Mouse (Mus musculus): ENCODE measurements at regions not wholly inside any gene's neighbourhood (a gene's known extent, or its start where the extent isn't known, plus 50 kb on each side); places are given as distances from the start of the nearest gene placed in this dataset.

- no peaks in the 10 kb centered on the region for H3K36me3 ChIP-seq (ENCODE audit: control insufficient read depth, insufficient read depth, low read length)
- H3K9ac ChIP-seq (ENCODE audit: low read depth, low read length): no peak overlapping the region
- ATAC-seq (replicated peaks; ENCODE audit: insufficient number of reproducible peaks, low FRiP score, low TSS enrichment): no peak
- WGBS (ENCODE audit: insufficient replicate concordance): 79% methylated on average over 2 of the region's 2 CpGs
- no peaks in the 10 kb centered on the region for H3K4me1 ChIP-seq (ENCODE audit: control insufficient read depth, insufficient read depth, low read length)
- H3K4me2 ChIP-seq: no peak overlapping the region
- H3K27me3 ChIP-seq (ENCODE audit: control insufficient read depth, insufficient read depth, low read length): no peaks in the 10 kb centered on the region
- no peaks in the 10 kb centered on the region for H3K9me3 ChIP-seq (replicated peaks; ENCODE audit: control insufficient read depth, low read length)
- no peak overlapping the region for H3K27ac ChIP-seq (ENCODE audit: low read depth, low read length)
- no peak overlapping the region for H3K4me3 ChIP-seq (ENCODE audit: low read depth, low read length)
These were observed 70.2 kb upstream of the Slc13a1 start for GRCm38 (mm10) chr6:24238054-24238453.

GRCm38 (mm10) chr6:24233626-24234025 lies 65.7 kb upstream of the Slc13a1 start:
- no peak for ATAC-seq (replicated peaks; ENCODE audit: insufficient number of reproducible peaks, low FRiP score, low TSS enrichment)
- WGBS (ENCODE audit: insufficient replicate concordance): 55% methylated on average over 2 of the region's 2 CpGs

GRCm38 (mm10) chr6:24220589-24220988 lies 52.7 kb upstream of the Slc13a1 start:
- Histone ChIP-seq H3K27ac (ENCODE audit: low read depth, low read length) (no peak overlapping the region), H3K4me1 (ENCODE audit: control insufficient read depth, insufficient read depth, low read length) (no peaks in the 10 kb centered on the region), H3K4me3 (ENCODE audit: low read depth, low read length) (no peak overlapping the region), H3K4me2 (no peak overlapping the region), H3K36me3 (ENCODE audit: control insufficient read depth, insufficient read depth, low read length) (no peaks in the 10 kb centered on the region), H3K9me3 (replicated peaks; ENCODE audit: control insufficient read depth, low read length) (no peaks in the 10 kb centered on the region), H3K27me3 (ENCODE audit: control insufficient read depth, insufficient read depth, low read length) (no peaks in the 10 kb centered on the region), H3K9ac (ENCODE audit: low read depth, low read length) (no peak overlapping the region)
- 61% methylated on average over 1 of the region's 1 CpGs for WGBS (ENCODE audit: insufficient replicate concordance)
- ATAC-seq (replicated peaks; ENCODE audit: insufficient number of reproducible peaks, low FRiP score, low TSS enrichment): no peak

More at GRCm38 (mm10) chr6:24233626-24234025, 65.7 kb upstream of the Slc13a1 start:
- no peaks in the 10 kb centered on the region for H3K36me3 ChIP-seq (ENCODE audit: control insufficient read depth, insufficient read depth, low read length)
- H3K27ac ChIP-seq (ENCODE audit: low read depth, low read length): no peak overlapping the region
- no peaks in the 10 kb centered on the region for H3K9me3 ChIP-seq (replicated peaks; ENCODE audit: control insufficient read depth, low read length)
- H3K4me3 ChIP-seq (ENCODE audit: low read depth, low read length): no peak overlapping the region
- H3K27me3 ChIP-seq (ENCODE audit: control insufficient read depth, insufficient read depth, low read length): no peaks in the 10 kb centered on the region
- H3K9ac ChIP-seq (ENCODE audit: low read depth, low read length): no peak overlapping the region
- no peak overlapping the region for H3K4me2 ChIP-seq
- no peaks in the 10 kb centered on the region for H3K4me1 ChIP-seq (ENCODE audit: control insufficient read depth, insufficient read depth, low read length)

GRCm38 (mm10) chr6:24219882-24220522 lies 52.1 kb upstream of the Slc13a1 start:
- 67% methylated on average over 3 of the region's 3 CpGs for WGBS (ENCODE audit: insufficient replicate concordance)

More at GRCm38 (mm10) chr6:24219882-24220522, 52.1 kb upstream of the Slc13a1 start:
- H3K4me1 ChIP-seq (ENCODE audit: control insufficient read depth, insufficient read depth, low read length): no peaks in the 10 kb centered on the region
- no peak overlapping the region for H3K4me2 ChIP-seq
- ATAC-seq (replicated peaks; ENCODE audit: insufficient number of reproducible peaks, low FRiP score, low TSS enrichment): no peak
- H3K27me3 ChIP-seq (ENCODE audit: control insufficient read depth, insufficient read depth, low read length): no peaks in the 10 kb centered on the region
- H3K36me3 ChIP-seq (ENCODE audit: control insufficient read depth, insufficient read depth, low read length): no peaks in the 10 kb centered on the region
- H3K27ac ChIP-seq (ENCODE audit: low read depth, low read length): no peak overlapping the region
- H3K9me3 ChIP-seq (replicated peaks; ENCODE audit: control insufficient read depth, low read length): no peaks in the 10 kb centered on the region
- H3K9ac ChIP-seq (ENCODE audit: low read depth, low read length): no peak overlapping the region
- H3K4me3 ChIP-seq (ENCODE audit: low read depth, low read length): no peak overlapping the region

All from heart, embryonic 11.5 days (tissue).